Mouse (Mus musculus): ENCODE results near the gene Trp53rkb.
"Not testable (repeated sequence)": the region's sequence is repeated elsewhere in the genome, so short reads cannot be mapped to it uniquely, and the experiment has no call there.

Gene Trp53rkb

DNA sequence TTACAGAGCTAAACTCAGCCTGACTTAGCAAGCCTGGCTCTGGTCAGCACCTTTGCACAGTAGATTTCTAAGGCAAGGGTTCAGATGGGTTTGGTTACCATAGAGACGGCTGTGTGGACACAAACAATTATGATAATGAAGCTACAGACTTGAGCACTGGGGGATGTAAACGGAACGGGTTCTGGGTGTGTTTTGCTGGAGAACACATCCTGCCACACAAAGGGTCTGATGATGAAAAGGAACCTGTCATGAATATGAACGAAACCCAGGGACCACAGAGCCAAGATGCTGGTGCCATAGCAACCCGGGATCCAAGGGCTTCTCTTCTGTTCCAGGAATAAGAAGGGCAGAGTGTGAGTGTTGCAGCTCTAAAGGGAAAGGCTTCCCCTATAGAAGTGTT is at the start of gene Trp53rkb:
Gene Trp53rkb, plus strand, starts transcription at position 177 of the 400 bp plus-strand sequence.
- DNase-seq (ENCODE audit: low spot score): no peak

DNA sequence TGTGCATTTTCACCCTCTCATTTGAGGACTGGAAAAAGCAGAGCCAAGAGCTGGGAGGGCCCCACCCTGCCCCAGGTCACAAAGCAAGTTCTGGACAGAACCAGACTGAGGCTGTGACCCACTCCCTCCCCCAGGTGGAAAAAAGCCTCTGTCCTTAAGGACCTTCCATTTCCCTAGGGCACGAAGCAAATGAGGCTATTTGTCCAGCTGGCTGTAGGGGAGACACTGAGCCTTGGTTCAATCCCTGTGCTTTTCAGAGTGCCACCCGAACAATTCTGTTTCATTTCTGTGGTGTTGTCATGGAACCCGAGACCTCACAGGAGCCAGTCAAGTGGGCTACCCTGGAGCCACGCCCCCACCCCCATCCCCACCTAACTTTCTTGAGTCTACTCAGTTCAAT is 48.8 kb upstream of the Trp53rkb start:
- no peak for DNase-seq (ENCODE audit: low spot score)

DNA sequence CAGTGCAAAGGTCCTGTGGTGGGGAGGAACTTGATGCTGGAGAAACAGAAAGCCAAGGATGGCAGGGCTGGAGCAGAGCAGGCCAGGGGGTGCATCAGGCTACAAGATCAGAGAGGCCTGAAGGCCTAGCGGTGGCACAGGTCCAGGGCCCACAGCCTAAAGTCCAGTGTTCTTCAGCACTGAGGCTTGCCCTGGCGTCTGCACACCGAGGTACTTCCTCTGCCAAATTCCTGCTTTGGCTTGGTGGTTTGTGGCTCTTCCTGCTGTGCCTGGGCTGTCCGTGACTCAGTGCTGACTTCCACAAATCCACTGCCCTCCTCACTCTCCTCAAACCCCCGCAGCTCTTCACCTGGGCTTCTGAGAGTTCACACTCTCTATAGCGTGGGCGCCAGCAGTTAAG is 47.9 kb upstream of the Trp53rkb start:
- DNase-seq (ENCODE audit: low spot score): no peak

DNA sequence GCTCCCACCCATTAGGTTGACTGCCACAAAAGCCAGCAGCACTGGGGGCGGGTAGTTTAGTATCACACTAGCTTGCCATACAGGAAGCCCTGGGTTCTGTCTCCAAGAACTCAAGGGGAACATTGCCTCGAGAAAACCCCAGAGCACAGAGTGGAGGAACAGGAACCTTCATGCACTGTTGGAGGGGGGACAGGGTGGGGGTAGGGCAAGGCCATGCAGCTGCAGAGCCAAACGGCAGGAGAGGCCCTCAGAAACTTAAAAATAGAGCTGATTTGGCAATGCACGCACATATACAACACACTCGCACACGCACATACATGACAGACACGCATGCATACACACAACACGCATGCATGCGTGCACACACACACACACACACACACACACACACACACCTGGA is 46.5 kb upstream of the Trp53rkb start:
- no peak for DNase-seq (ENCODE audit: low spot score)

DNA sequence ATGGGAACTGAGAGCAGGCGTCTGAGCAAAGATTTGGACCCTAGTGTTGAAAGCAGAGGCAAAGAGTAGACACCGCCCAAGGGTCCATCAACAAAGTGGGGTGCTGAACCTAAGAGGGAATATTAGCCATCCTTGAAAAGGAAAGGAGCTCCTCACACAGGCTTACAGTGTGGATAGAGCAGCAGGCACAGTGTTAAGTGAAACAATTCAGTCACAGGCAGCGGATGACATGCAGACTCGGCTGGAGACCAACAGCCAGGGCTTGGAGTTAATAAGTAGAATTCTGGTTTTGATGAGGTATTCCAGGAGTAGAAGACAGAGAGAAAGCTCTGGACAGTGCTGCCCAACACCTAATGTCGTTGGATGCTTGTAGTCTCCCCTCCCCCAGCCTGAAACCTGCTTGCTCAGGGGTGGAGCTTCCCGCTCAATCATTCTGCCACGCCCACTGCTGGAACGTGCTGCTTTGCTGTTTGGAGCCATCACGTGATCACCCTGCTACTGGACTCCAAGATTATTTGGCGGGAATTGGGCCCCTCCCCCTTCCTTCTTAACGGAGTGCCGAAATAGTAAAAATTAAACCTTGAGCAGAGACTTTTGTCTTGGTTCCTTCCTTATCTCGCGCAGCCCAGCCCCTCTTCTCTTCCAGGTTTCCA is 45.9 kb upstream of the Trp53rkb start:
- DNase-seq (ENCODE audit: low spot score): not testable (repeated sequence)

DNA sequence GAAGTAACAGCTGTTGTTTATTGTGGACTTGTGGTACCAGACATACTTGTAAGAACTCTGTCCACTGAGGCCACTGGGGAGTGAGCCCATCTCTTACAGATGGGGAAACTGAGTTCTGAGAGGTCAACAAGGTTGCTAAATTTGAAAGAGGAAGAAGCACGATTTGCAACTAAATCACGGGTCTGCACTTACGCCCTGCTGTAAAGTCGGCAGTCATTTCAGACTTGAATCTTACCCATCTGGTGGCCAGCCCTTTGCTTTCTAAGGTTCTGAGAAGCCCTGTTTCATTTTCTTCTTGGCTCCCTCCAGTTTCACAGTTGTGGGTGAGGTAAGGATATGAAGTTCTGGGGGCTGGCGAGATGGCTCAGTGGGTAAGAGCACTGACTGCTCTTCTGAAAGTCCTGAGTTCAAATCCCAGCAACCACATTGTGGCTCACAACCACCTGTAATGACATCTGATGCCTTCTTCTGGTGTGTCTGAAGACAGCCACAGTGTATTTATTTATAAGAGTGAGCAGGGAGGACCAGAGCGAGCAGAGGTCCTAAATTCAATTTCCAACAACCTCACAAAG is 41.6 kb upstream of the Trp53rkb start:
- no peak for DNase-seq (ENCODE audit: low spot score)

DNA sequence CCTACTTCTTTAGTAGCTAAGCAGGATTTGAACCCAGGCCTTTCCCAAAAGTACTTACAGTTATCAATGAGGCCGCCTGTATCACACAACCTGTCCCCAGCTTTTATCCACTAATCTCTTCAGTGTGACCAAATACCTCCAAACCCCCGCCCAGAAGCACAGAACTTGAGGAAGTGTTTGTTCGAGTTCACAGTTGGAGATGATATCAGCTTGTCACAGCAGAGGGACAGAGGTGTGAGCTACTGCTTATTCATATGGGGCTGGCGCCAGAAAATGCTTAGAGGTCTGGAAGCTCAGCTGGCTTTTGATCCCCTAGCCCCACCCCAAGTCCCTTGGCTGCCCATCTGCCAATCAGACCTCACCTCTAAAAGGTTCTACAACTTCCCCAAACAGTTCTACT is 38.1 kb upstream of the Trp53rkb start:
- no peak for DNase-seq (ENCODE audit: low spot score)

DNA sequence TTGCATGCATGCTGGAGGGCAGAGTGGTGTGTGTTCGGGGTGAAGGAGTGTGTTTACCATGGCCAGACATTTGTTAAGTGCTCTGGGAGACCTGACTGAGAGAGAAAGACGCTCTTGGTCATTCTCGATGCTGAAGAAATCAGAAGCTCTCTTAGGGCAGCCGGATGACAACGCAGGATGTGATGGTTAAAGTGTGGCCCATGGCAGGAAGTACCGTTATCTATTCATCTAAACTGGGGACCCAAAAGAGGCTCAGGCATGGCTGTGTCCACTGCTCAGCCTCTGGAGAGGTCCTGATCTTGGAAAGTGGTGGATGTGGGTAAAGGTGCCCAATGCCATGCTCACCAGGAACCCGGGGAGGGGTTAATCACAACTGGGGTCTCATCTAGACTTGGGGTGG is 37.6 kb upstream of the Trp53rkb start:
- no peak for DNase-seq (ENCODE audit: low spot score)

DNA sequence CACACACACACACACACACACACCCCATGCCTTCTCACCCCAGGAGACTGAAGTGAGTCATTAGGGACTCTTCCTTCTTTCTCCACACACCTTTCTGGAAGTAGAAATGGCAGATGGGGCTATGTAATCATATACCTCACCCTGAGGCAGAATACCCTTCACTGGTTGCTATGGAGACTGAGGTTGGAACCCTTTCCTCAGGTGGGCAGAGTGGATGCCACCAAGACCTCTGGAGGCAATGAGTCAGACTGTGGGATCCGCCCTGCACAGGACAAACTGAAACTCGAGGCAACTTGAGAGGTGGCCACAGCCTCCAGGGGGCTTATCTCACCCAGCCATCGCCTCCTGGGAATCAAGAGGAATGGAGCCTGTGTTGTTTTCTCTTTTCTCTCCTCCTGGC is 34.4 kb upstream of the Trp53rkb start:
- no peak for DNase-seq (ENCODE audit: low spot score)

DNA sequence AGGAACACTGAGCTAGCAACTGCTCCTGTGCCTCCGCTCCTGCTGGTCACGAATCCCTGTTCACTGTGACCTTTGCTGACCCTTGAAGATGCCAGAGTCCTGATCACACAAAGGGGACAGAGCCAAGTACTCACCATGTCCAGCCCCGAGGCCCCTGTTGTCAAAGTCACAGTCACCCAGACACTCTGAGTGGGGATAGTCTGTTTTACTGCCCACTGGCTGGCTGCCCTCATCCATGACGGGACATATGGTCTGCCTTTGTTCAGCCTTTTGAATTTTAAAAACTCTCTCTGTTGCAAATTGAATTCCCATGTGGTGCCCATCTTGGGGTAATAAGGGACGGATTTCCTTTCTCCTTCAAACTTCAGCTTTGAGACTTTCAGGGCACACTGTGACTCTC is 28.3 kb upstream of the Trp53rkb start:
- no peak for DNase-seq (ENCODE audit: low spot score)

DNA sequence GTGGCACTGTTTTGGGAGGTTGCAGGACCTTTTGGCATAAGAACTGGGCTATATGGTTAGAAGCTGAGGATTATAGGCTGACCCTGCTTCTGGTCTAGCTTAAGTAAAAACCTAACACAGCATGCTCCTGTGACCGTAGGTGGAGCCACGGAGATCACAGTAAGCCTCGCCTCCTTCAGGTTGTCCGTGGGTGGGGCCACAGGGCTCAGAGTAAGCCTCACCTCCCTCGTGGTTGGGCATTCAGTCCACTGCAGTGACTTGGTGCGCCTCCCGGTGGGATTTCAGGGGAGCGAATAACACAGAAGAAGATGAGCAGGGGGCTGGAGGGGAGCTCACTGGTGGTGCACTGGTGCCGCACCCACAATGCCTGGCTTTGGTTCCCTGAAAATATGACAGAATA is 24.7 kb upstream of the Trp53rkb start:
- DNase-seq (ENCODE audit: low spot score): no peak

DNA sequence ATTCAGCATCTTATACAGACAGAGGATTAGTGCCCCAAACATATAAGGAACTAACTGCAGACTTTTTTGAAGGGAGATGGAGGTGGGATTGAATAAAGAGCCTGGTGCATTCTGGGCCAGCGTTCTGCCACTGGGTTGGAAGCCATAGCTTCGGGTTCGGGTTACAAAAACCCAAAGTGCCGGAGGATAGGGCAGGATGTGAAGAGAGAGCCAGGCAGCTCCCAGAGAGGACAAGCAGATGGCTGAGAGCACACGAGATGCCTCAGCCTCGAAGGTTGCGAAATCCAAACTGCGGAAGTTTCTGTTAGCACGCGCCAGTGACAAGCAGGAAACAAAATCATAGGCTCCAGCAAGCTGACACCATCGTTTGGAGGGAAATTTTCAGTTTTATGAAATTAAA is 20.9 kb upstream of the Trp53rkb start:
- DNase-seq (ENCODE audit: low spot score): no peak

DNA sequence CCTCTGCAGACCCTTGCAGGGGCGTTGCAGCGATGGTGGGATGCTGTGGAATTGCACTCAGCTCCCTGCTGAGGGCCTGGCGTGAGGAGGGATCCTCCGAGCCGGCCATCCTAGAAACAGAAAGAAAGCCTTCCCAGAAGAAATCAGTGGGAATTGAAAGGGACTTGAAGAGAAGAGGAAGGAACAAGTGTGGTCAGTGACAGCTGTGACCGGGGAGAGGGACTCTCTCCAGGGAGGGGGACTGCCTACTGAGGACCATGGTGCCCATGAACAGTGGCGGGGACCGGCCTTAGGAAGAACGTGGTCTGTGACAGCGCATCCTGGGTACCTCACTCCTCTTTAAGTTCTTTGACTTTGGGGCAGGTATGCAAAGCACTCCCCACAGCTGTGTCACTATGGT is 18.7 kb upstream of the Trp53rkb start:
- no peak for DNase-seq (ENCODE audit: low spot score)

DNA sequence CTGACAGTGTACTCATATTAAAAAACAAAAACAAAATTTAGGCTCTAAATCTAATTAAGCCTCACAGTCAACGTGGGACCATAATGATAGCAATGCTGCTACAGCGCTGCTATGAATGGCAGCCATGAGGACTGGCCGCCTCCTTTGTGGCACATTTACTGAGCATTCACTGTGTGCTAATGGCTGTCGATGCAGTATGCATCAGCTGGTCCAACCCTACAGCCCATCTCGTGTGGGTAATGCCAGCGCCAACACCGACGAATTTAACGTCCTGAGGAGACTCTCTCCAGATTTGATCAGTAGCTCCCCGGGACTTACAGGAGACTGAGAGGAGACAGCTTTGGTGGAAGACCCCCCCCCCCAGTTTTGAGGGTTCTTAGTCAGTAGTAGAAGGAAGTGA is 18.1 kb upstream of the Trp53rkb start:
- no peak for DNase-seq (ENCODE audit: low spot score)

DNA sequence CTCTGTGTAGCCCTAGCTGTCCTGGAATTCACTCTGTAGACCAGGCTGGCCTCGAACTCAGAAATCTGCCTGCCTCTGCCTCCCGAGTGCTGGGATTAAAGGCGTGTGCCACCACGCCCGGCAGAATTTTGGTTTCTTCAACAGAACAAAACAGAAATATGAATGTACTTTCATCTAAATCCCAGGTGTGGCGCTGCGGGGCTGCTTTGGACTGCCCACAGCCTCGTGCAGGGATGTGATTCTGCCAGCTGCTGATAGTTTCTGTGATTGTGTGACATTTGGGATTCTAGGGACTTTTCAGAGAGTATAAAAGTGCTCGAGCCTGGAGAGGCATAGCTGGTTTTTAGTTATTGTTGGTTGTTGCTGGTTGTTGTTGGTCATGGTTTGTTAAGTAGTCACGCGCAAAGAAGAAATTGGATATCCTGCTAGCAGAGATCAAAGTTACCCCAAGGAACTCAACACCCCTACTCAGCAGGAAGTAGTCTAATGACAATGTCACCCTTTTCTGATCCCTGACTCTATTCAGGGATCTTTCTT is 16.9 kb upstream of the Trp53rkb start:
- DNase-seq (ENCODE audit: low spot score): no peak

DNA sequence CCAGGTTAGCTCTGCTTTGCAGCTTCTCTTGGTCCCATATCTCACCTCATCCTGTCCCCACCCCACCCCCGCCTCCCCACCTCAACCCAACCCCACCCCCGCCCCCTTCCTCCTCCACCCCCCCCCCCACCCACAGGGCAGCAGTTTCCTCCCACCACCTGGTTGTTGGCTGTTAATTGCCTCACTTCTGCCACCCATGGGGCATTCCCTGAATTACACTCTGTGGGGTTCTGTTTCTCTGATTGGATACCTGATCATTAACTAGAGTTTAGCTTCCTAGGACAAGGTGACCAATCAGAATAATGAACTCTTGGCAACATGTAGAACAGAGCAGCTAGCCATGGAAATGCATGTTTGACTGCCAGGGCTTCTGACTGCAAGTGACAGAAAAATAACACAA is 16.1 kb upstream of the Trp53rkb start:
- no peak for DNase-seq (ENCODE audit: low spot score)

DNA sequence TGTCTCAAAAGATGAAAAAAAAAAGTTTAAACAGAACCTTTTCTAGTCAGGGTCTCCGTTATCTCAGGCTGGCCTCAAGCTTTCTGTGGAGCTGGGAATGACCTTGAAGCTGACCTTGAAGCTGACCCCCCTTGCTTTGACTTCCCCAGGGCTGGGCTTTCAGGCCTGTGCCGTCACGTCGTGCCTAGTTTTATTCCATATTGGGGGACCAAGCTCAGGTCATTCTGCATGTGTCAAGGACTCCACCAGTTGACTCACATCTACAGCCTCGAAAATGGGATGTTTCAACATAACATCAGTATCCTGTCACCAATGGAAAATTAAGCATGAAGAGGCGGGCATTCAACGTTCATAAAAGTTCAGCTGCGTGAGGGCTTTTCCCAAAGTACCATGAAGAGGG is 12.4 kb upstream of the Trp53rkb start:
- no peak for DNase-seq (ENCODE audit: low spot score)

DNA sequence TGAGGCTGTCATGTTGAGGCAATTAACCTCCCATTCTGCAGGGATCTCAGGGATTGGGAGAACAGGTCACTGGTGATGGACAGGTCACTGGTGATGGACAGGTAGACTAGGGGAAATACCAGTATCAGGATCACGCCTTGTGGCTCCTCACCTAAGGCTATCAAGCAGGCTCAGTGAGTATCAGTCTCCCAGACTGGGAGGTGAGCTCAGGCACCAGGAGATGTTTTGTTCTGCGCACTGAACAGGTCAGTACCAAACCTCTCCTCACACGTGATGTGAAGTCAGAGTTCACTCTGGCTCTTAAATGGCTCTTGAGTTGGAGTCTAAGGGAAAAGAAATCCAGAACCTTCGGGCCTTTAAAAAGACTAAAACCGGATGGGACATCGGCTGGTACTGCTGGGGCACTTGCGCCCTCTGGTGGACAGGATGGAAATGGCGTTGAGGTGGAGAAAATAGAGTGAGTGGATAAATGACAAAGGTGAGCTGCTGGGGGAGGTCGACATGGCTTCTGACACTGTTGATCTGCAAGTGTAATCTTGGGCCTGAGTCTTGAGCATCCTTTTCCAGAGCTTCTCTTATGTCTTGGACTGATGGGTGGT is 11.3 kb upstream of the Trp53rkb start:
- DNase-seq (ENCODE audit: low spot score): no peak

DNA sequence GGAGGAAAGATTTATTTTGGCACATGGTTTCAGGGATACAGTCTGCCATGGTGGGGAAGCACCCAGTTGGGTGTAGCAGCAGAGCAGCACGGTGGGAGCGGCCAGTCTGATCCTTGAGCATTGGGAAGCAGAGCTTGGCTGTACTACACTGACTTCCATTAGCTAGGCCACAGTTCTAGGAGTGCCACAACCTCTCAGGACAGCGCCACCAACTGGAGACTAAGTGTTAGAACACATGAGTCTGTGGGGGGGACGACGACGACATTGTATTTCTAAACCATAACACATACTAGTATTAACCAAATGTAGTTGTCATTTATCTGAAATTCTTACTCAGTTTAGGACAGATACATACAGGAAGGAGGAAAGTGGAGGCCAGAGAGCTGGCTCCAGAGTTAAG is 8.0 kb upstream of the Trp53rkb start:
- no peak for DNase-seq (ENCODE audit: low spot score)

DNA sequence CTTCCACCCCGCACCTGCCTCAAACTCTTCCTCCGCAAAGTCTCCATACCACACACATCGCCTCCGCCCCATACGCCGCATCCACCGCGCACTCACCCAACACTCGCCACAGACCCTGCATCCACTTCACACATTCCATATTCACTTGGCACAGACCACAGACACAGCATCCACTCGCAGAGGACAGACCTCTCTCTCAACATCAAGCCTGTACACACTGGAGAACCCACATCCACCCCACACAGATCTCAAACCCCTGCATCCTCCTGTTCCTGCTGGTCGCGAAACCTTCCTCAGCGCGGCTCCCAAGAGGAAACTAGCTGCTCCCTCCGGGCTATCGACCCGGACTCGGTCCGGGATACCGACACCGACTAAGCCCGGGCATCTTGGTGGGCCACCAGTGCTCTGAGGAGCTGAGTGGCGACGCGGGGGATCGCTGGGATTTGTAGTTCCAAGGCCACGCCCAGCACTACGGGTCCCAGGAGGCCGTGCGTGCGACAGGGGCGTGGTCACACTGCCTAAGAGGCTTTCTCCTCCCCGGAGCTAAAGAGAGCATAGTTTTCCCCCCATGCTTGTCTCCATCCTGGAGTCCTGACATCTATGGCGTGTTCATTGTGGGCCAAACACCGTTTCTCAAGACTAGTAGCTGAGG is 5.9 kb upstream of the Trp53rkb start:
- peak; percentile 48 for DNase-seq (ENCODE audit: low spot score)

DNA sequence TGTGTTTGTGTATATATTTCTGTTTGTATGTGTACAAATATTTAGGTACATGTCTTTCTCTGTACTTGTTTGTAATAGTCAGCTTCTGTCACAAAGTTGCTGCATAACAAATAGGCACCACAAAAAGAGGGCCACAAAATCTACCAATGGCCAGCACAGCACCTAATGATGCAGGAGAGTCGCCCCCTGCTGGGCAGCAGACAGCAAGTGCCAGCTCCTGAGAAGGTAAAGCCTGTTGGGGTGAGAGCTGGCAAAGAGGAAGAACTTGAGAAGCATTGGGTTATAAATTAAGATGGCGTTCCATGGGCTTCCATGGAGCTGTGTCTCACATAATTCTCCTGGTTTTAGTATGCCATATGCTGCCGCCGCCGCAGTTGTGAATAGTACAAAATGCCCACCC is 593 bp upstream of the Trp53rkb start:
- no peak for DNase-seq (ENCODE audit: low spot score)

DNA sequence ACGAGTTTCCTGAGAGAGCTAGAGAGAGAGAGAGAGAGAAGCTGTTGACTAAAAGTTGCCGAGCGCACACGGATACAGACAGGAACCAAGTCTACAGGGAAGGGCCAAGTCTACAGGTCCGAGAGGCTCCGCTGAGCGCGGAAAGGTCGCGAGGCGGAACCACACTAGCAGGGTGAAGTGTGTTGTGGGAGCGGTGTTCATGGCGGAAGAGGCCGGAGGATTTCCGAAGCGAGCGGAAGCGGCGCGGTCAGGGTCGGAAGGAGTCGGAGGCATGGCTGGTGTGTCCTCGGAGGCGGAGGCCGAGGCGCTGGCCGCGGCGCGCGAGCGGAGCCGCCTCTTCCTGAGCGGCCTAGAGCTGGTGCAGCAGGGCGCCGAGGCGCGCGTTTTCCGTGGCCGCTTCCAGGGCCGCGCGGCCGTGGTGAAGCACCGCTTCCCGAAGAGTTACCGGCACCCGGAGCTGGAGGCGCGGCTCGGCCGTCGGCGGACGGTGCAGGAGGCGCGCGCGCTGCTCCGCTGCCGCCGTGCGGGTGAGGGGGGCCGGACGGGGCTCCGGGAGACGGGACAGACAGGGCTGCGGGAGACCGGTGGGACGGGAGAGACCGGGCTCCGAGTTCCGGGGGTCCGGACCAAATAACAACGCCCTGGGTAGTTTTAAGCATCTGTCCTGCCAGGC is 1.3 kb downstream of the Trp53rkb start:
- peak; percentile 37 for DNase-seq (ENCODE audit: low spot score)
